Mouse (Mus musculus): ENCODE data around the gene Nbr1. TPM values are rescaled to one million over a fixed set of nuclear protein-coding genes. Genes with fewer than 3 reads are reported as not detected.

Nbr1 gene
- 85.9 and 90.5 TPM in 2 replicates for total RNA-seq (2017)

DNA sequence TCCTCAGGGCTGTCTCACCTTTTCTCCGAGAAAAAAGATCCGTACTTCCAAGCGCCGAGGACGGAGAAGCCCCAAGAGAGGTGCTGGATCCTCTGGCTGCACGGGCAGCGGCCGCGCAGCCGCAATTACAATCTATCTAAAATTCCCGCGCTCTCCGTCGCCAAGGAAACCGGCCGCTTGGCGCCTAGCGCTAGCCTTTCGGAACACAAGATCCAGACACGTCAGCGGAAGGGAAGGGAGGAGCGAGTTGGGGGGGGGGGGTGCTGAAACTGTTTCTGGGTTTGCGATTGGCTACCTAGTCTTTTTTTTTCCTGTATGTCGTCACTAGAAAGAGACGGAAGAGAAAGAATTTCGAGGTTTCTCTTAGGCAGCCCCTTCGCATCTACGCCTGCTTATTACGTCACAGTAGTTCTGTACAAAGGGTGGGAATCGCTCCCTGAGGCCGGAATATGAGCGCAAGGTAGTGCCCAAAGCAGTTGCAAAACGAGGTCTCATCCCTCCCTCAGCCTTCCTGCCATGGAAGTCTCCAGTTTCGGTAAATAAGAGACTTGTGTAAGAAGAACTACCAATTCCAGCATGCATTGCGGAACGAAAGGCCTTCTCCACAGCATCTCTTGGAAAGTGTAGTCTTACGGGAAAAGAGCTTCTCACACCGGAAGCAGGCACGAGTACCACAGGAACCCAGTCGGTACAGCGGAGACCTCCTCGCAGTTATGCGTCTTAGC, at the start of gene Nbr1, which contains the start of gene Brca1:
TSS of gene Nbr1 (plus strand) at position 399 of the 725 bp plus-strand sequence.
TSS of gene Brca1 (minus strand) at position 205 of the 725 bp plus-strand sequence.
- ATAC-seq (replicated peaks in 1 of 2; ENCODE audit: insufficient read depth in 1 of 2, low FRiP score in 2 of 2, low TSS enrichment in 1 of 2, low read depth in 1 of 2, poor library complexity in 2 of 2, severe bottlenecking in 2 of 2), result peak; percentile 78 to 80

GRCm38 (mm10) chr11:101506269-101506780, 45.6 kb upstream of the Nbr1 start:
- ATAC-seq (replicated peaks in 1 of 2; ENCODE audit: insufficient read depth in 1 of 2, low FRiP score in 2 of 2, low TSS enrichment in 1 of 2, low read depth in 1 of 2, poor library complexity in 2 of 2, severe bottlenecking in 2 of 2), result no peak

DNA sequence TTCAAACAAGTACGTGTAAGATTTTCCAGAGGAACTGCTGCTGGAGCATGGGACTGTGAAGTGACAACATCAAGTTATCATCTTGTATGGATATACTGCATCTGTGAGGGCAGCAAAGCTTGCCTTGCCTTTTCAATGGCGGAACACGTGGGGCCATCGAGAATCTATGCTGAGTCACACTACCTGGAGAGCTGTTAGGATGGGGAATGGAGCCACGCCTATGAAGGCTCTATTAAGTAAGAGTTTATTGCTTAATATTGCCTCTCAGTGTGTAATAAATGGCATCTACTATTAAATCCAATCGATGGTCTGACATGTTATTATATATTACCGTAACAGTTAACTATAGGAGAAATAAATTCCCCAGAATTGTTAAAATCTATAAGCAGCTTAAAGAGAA, 44.9 kb upstream of the Nbr1 start:
- ATAC-seq (replicated peaks in 1 of 2; ENCODE audit: insufficient read depth in 1 of 2, low FRiP score in 2 of 2, low TSS enrichment in 1 of 2, low read depth in 1 of 2, poor library complexity in 2 of 2, severe bottlenecking in 2 of 2), result no peak

DNA sequence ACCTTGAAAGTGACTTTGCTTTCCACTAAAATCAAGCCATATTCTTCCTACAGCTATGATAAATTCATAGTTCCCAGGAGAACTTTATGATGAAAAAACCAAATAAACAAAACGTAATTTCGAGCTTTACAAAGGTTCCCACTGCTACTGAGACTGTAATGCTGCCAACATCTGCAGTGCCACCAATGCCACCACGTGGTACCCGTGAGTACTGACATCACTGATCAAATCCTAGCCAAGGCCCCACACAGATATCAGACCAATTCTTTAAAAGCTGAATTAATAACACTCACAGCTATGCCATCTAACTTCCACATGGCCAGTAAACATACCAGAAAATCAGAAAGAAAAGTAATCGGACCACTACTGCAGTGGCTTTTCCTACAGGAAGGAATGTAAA, 33.0 kb upstream of the Nbr1 start:
- no peak for ATAC-seq (replicated peaks in 1 of 2; ENCODE audit: insufficient read depth in 1 of 2, low FRiP score in 2 of 2, low TSS enrichment in 1 of 2, low read depth in 1 of 2, poor library complexity in 2 of 2, severe bottlenecking in 2 of 2)

DNA sequence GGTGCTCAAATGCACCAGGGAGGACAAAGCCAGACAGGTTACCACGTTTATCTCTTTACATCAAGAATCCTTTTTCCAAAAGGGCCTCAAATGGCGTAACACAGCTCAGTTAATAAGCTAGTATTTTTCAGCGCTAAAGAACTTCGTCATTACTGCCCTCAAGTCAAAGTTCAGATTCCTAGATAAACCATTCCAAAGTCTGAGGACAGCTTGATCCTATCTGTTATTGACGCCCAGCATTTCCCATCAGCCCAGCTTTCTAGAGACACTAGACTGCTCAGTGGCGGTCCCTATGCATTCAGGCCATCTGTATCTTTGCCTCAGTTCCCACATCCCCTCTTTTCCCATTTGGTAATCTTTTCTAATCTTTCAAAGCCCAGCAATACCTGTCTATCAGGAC, 32.6 kb upstream of the Nbr1 start:
- ATAC-seq (replicated peaks in 1 of 2; ENCODE audit: insufficient read depth in 1 of 2, low FRiP score in 2 of 2, low TSS enrichment in 1 of 2, low read depth in 1 of 2, poor library complexity in 2 of 2, severe bottlenecking in 2 of 2), result no peak

GRCm38 (mm10) chr11:101524446-101524845, 27.5 kb upstream of the Nbr1 start:
- ATAC-seq (replicated peaks in 1 of 2; ENCODE audit: insufficient read depth in 1 of 2, low FRiP score in 2 of 2, low TSS enrichment in 1 of 2, low read depth in 1 of 2, poor library complexity in 2 of 2, severe bottlenecking in 2 of 2), result no peak

GRCm38 (mm10) chr11:101525056-101525455, 26.9 kb upstream of the Nbr1 start:
- no peak for ATAC-seq (replicated peaks in 1 of 2; ENCODE audit: insufficient read depth in 1 of 2, low FRiP score in 2 of 2, low TSS enrichment in 1 of 2, low read depth in 1 of 2, poor library complexity in 2 of 2, severe bottlenecking in 2 of 2)

- no peak for ATAC-seq (replicated peaks in 1 of 2; ENCODE audit: insufficient read depth in 1 of 2, low FRiP score in 2 of 2, low TSS enrichment in 1 of 2, low read depth in 1 of 2, poor library complexity in 2 of 2, severe bottlenecking in 2 of 2)
These were observed 25.9 kb upstream of the Nbr1 start for GRCm38 (mm10) chr11:101525936-101526595.

DNA sequence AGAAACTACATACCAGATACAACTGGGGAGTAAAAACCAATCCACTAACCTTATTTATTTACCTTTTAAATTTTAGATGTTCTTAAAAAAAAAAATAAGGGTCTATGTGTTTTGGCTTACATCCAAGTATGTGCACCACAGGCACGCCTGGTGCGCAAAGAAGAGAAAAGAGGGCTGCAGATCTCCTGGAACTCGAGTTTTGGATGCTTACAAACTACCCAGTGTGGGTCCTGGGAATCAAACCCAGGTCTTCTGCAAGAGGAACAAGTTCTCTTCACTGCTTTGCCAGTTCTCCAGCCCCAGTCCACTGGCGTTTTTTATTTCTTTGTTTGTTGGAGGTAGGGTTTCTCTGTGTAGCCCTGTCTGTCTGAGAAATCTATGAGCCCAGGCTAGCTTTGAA, 25.3 kb upstream of the Nbr1 start:
- no peak for ATAC-seq (replicated peaks in 1 of 2; ENCODE audit: insufficient read depth in 1 of 2, low FRiP score in 2 of 2, low TSS enrichment in 1 of 2, low read depth in 1 of 2, poor library complexity in 2 of 2, severe bottlenecking in 2 of 2)

DNA sequence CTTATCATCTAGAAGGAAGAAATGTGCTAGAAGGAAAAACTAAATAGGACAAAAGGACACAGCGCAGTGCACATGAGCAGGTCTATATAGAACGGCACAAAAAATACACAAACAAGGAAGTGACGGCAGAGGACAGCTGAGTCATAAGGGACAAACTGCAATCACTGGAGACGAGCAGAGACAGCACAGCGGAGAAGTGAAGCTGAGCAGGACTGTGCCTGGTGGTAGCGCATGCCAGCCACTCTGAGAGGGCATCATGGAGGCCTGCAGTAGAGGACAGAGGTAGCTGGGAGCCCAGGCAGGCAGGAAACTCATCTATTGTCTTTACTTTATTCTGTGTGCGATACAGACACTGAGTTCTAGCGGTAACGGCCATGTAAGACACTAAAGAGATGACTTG, 8.4 kb upstream of the Nbr1 start:
- no peak for ATAC-seq (replicated peaks in 1 of 2; ENCODE audit: insufficient read depth in 1 of 2, low FRiP score in 2 of 2, low TSS enrichment in 1 of 2, low read depth in 1 of 2, poor library complexity in 2 of 2, severe bottlenecking in 2 of 2)

DNA sequence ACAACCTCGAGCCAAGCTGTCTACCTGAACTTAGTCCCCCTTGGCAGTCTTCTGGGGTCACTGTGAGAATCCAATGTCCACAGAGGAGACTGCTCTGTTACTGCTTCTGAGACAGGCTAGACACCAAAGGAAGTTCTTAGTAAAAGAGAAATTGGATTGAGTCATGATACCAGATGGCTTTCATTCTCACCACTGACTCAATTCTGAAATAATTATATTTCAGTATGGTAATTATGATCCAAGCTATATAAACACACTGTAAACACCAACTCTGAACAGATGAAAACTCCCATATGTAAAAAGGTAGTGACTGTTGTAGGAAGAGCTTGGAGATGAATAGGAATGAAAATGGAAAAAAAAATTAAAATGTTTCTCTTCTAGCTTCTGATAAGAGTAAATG, 7.8 kb upstream of the Nbr1 start:
- no peak for ATAC-seq (replicated peaks in 1 of 2; ENCODE audit: insufficient read depth in 1 of 2, low FRiP score in 2 of 2, low TSS enrichment in 1 of 2, low read depth in 1 of 2, poor library complexity in 2 of 2, severe bottlenecking in 2 of 2)

DNA sequence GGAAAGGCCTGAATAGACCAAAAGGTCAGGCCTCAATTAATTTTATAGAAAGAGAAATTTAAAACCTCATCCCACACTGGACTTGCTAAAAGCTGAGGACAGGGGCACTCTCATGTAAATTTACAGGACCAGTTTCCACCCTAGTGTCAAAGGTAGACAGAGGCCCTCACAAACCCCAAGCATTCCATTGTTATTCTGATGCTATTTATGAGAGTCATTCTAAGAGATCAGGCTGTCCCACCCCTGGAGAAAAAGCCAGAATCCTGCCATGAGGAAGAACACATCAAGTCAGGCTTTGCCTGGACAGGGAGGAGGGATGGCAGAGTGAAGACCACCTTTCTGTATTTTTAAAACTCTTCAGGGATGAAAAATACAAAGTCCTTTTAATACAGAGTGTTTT, 3.4 kb upstream of the Nbr1 start:
- no peak for ATAC-seq (replicated peaks in 1 of 2; ENCODE audit: insufficient read depth in 1 of 2, low FRiP score in 2 of 2, low TSS enrichment in 1 of 2, low read depth in 1 of 2, poor library complexity in 2 of 2, severe bottlenecking in 2 of 2)

GRCm38 (mm10) chr11:101552476-101553300, 739 bp downstream of the Nbr1 start:
- peak; percentile 91 to 95 for ATAC-seq (replicated peaks in 1 of 2; ENCODE audit: insufficient read depth in 1 of 2, low FRiP score in 2 of 2, low TSS enrichment in 1 of 2, low read depth in 1 of 2, poor library complexity in 2 of 2, severe bottlenecking in 2 of 2)

DNA sequence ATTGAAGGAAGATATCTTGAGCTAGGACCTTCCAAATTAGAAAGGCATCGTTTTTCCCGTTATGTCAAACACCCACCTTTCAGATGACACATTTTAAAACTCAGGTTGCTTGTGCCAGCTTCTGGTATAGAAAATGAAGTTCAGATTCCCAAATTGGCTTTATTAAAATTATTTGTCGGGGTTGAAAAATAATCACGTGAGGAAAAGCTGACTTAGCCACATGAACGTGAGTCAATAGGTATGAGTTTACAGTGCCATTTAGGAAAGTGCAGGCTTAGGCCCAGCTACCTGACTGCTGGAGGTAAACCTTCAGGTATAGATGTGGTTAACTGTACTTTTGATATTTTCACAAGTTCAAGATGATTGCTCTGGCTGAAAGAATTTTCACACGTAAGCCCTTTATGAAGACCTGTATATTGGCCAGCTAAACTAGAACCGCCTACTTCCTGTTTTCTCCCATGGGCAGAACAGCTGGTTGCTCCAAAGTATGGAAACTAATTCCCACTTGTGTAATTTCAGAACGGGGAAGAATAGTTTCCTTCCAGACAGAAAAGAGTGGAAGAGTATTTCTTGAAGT, 1.5 kb downstream of the Nbr1 start:
- ATAC-seq (replicated peaks in 1 of 2; ENCODE audit: insufficient read depth in 1 of 2, low FRiP score in 2 of 2, low TSS enrichment in 1 of 2, low read depth in 1 of 2, poor library complexity in 2 of 2, severe bottlenecking in 2 of 2), result no peak

- no peak for ATAC-seq (replicated peaks in 1 of 2; ENCODE audit: insufficient read depth in 1 of 2, low FRiP score in 2 of 2, low TSS enrichment in 1 of 2, low read depth in 1 of 2, poor library complexity in 2 of 2, severe bottlenecking in 2 of 2)
These were observed 4.6 kb downstream of the Nbr1 start for GRCm38 (mm10) chr11:101556541-101556940.

GRCm38 (mm10) chr11:101556954-101557353, 5.0 kb downstream of the Nbr1 start:
- no peak for ATAC-seq (replicated peaks in 1 of 2; ENCODE audit: insufficient read depth in 1 of 2, low FRiP score in 2 of 2, low TSS enrichment in 1 of 2, low read depth in 1 of 2, poor library complexity in 2 of 2, severe bottlenecking in 2 of 2)

DNA sequence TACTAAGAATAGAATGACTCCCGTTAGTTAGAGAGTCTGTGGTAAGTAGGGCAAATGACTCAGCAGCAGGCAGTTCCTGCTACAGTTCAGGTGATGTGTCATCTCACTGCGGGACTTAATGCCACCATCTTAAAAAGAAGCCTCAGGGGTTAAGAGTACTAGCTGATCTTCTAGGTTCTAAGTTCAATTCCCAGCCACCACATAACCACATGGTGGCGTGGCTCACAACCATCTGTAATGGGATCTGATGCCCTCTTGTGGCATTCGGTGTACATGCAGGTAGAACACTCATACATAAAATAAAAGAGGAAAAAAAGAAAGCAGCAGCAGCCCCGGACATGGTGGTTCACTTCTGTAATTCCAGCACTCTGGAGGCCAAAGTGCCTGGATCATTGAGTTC, 10.4 kb downstream of the Nbr1 start:
- peak; percentile 59 to 62 for ATAC-seq (replicated peaks in 1 of 2; ENCODE audit: insufficient read depth in 1 of 2, low FRiP score in 2 of 2, low TSS enrichment in 1 of 2, low read depth in 1 of 2, poor library complexity in 2 of 2, severe bottlenecking in 2 of 2)

DNA sequence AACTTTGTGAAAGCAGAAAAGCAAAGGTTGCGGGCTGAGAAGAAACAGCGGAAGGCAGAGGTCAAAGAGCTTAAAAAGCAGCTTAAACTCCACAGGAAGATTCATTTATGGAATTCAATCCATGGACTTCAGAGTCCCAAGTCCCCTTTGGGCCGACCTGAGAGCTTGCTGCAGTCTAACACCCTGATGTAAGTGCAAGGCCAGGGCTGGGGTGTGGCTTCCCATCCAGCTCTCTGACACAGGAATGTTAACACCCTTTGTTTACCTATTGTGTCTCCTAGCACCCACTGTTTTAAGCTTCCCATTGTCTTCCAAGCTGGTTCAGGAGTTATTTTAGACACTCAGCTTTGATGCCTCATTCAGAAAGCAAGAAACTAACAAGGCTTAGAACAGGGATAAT, 16.5 kb downstream of the Nbr1 start:
- no peak for ATAC-seq (replicated peaks in 1 of 2; ENCODE audit: insufficient read depth in 1 of 2, low FRiP score in 2 of 2, low TSS enrichment in 1 of 2, low read depth in 1 of 2, poor library complexity in 2 of 2, severe bottlenecking in 2 of 2)
